Mouse (Mus musculus): Measurements from ENCODE around the gene Il2rb. TPM values are rescaled to one million over a fixed set of nuclear protein-coding genes. Genes with fewer than 3 reads are reported as not detected.

Il2rb gene
- total and polyA plus RNA-seq, 3 experiments, result 0.04 TPM; not detected in 2

- Histone ChIP-seq H3K9ac (ENCODE audit: control insufficient read depth, low read depth, low read length, poor library complexity, severe bottlenecking) (no peak overlapping the region), H3K9me3 (replicated peaks; ENCODE audit: insufficient read depth, low read length) (no peaks in the 10 kb centered on the region), H3K4me1 (ENCODE audit: control insufficient read depth in 1 of 2, insufficient read depth in 2 of 2, low read length in 2 of 2) (no peaks in the 10 kb centered on the region), H3K4me3 (ENCODE audit: control insufficient read depth in 1 of 2, insufficient read depth in 1 of 2, low read depth in 2 of 2, low read length in 2 of 2) (no peak overlapping the region), H3K36me3 (ENCODE audit: control insufficient read depth in 1 of 2, insufficient read depth in 2 of 2, low read length in 2 of 2) (no peaks in the 10 kb centered on the region), H3K27ac (ENCODE audit: control insufficient read depth, low read depth, low read length) (no peak overlapping the region), H3K27me3 (ENCODE audit: control insufficient read depth in 1 of 2, insufficient read depth in 2 of 2, low read length in 2 of 2) (peaks cover 2 to 6% of the 10 kb centered on the region in 2 experiments; a peak in 3 of 4 replicates), H3K79me2 (ENCODE audit: control insufficient read depth, insufficient read depth, low read length, poor library complexity) (no peaks in the 10 kb centered on the region)
- no peak for DNase-seq (ENCODE audit: low read depth, low spot score)
- TF ChIP-seq GATA1 (IDR thresholded peaks at IDR 0.05; ENCODE audit: low read depth, low read length), result no peak
- no peak for TF ChIP-seq USF1 (IDR thresholded peaks at IDR 0.05; ENCODE audit: low read depth, low read length)
- no peak for TF ChIP-seq MYB (IDR thresholded peaks at IDR 0.05; ENCODE audit: low read depth, low read length)
- TF ChIP-seq MAFK (IDR thresholded peaks at IDR 0.05; ENCODE audit: borderline replicate concordance, low read depth, low read length), result no peak
- TF ChIP-seq GABPA (IDR thresholded peaks at IDR 0.05; ENCODE audit: low read depth, low read length), result no peak
- no peak for TF ChIP-seq TBP (IDR thresholded peaks at IDR 0.05; ENCODE audit: low read depth, low read length)
- TF ChIP-seq SMC3 (IDR thresholded peaks at IDR 0.05; ENCODE audit: low read depth, low read length), result no peak
- TF ChIP-seq POLR2AphosphoS5 (IDR thresholded peaks at IDR 0.05; ENCODE audit: borderline replicate concordance, low read depth, low read length), result no peak
- TF ChIP-seq TAL1 (IDR thresholded peaks at IDR 0.05; ENCODE audit: low read length), result no peak
- no peak for TF ChIP-seq UBTF (IDR thresholded peaks at IDR 0.05; ENCODE audit: borderline replicate concordance, insufficient read depth, low read depth, low read length)
- TF ChIP-seq TCF12 (IDR thresholded peaks at IDR 0.05; ENCODE audit: low read depth, low read length), result no peak
- TF ChIP-seq ZC3H11A (IDR thresholded peaks at IDR 0.05; ENCODE audit: low read depth, low read length), result no peak
- no peak for TF ChIP-seq ETS1 (IDR thresholded peaks at IDR 0.05; ENCODE audit: low read depth, low read length)
- TF ChIP-seq ZNF384 (IDR thresholded peaks at IDR 0.05; ENCODE audit: low read depth, low read length), result no peak
- no peak for TF ChIP-seq CTCF (IDR thresholded peaks at IDR 0.05 in 2 of 3, conservative IDR thresholded peaks at IDR 0.05 in 1 of 3; ENCODE audit: control insufficient read depth in 1 of 3, insufficient read depth in 1 of 3, low read depth in 2 of 3, low read length in 3 of 3, poor library complexity in 1 of 3, severe bottlenecking in 1 of 3)
- TF ChIP-seq ELF1 (IDR thresholded peaks at IDR 0.05; ENCODE audit: low read depth, low read length), result no peak
- TF ChIP-seq NELFE (IDR thresholded peaks at IDR 0.05; ENCODE audit: low read depth, low read length), result no peak
- TF ChIP-seq JUND (IDR thresholded peaks at IDR 0.05; ENCODE audit: low read depth, low read length), result no peak
- TF ChIP-seq ZKSCAN1 (IDR thresholded peaks at IDR 0.05; ENCODE audit: low read depth, low read length), result no peak
- no peak for TF ChIP-seq MEF2A (IDR thresholded peaks at IDR 0.05; ENCODE audit: extremely low read depth, insufficient replicate concordance, low read depth, low read length, poor library complexity, severe bottlenecking)
Observed at GRCm38 (mm10) chr15:78475604-78476031, 19.5 kb downstream of the Il2rb start.

GRCm38 (mm10) chr15:78473442-78473841, 21.6 kb downstream of the Il2rb start:
- Histone ChIP-seq H3K27ac (ENCODE audit: control insufficient read depth, low read depth, low read length) (no peak overlapping the region), H3K27me3 (ENCODE audit: control insufficient read depth in 1 of 2, insufficient read depth in 2 of 2, low read length in 2 of 2) (peaks cover 2 to 8% of the 10 kb centered on the region in 2 experiments; a peak in 3 of 4 replicates), H3K4me1 (ENCODE audit: control insufficient read depth in 1 of 2, insufficient read depth in 2 of 2, low read length in 2 of 2) (no peaks in the 10 kb centered on the region), H3K9me3 (replicated peaks; ENCODE audit: insufficient read depth, low read length) (no peaks in the 10 kb centered on the region), H3K79me2 (ENCODE audit: control insufficient read depth, insufficient read depth, low read length, poor library complexity) (no peaks in the 10 kb centered on the region), H3K9ac (ENCODE audit: control insufficient read depth, low read depth, low read length, poor library complexity, severe bottlenecking) (no peak overlapping the region), H3K4me3 (ENCODE audit: control insufficient read depth in 1 of 2, insufficient read depth in 1 of 2, low read depth in 2 of 2, low read length in 2 of 2) (no peak overlapping the region), H3K36me3 (ENCODE audit: control insufficient read depth in 1 of 2, insufficient read depth in 2 of 2, low read length in 2 of 2) (no peaks in the 10 kb centered on the region)
- DNase-seq (ENCODE audit: low read depth, low spot score), result no peak
- TF ChIP-seq ZMIZ1 (IDR thresholded peaks at IDR 0.05; ENCODE audit: low read depth, low read length) (no peak), HCFC1 (IDR thresholded peaks at IDR 0.05; ENCODE audit: low read depth, low read length) (no peak), ELF1 (IDR thresholded peaks at IDR 0.05; ENCODE audit: low read depth, low read length) (no peak), MEF2A (IDR thresholded peaks at IDR 0.05; ENCODE audit: extremely low read depth, insufficient replicate concordance, low read depth, low read length, poor library complexity, severe bottlenecking) (no peak), E2F4 (IDR thresholded peaks at IDR 0.05; ENCODE audit: borderline replicate concordance, low read depth, low read length) (no peak), UBTF (IDR thresholded peaks at IDR 0.05; ENCODE audit: borderline replicate concordance, insufficient read depth, low read depth, low read length) (no peak), GATA1 (IDR thresholded peaks at IDR 0.05; ENCODE audit: low read depth, low read length) (no peak), ZC3H11A (IDR thresholded peaks at IDR 0.05; ENCODE audit: low read depth, low read length) (no peak), MAZ (IDR thresholded peaks at IDR 0.05; ENCODE audit: low read depth, low read length) (no peak)

All from MEL (cell line).